Mouse (Mus musculus) heart, adult 18-20 months (tissue): ENCODE measurements at regions not wholly inside any gene's neighbourhood (a gene's known extent, or its start where the extent isn't known, plus 50 kb on each side); places are given as distances from the start of the nearest gene placed in this dataset.
A peak's percentile ranks its signal among the peaks of the same experiment; 100 is the strongest.

Source experiments
- DNase-seq, 2 experiments: peaks; one replicate each; pipeline ENCODE4 v3.0.0; 2021 to 2022; ENCODE audit warnings: mixed read lengths in 1 of 2

- no peak for DNase-seq
These were observed 1271.2 kb downstream of the Synb start for GRCm38 (mm10) chr14:68022925-68023324.

GRCm38 (mm10) chr14:68021240-68021639 lies 1272.9 kb downstream of the Synb start:
- no peak for DNase-seq

GRCm38 (mm10) chr14:68020769-68021168 lies 1273.3 kb downstream of the Synb start:
- no peak for DNase-seq

- DNase-seq = no peak
These were observed 1275.4 kb downstream of the Synb start for GRCm38 (mm10) chr14:68018686-68019085.

- no peak for DNase-seq
These were observed 1297.2 kb downstream of the Synb start for GRCm38 (mm10) chr14:67996790-67997417.

GRCm38 (mm10) chr14:67993611-67994051 lies 1300.5 kb downstream of the Synb start:
- no peak for DNase-seq

- DNase-seq = peak; percentile 17 to 81
These were observed 1301.0 kb downstream of the Synb start for GRCm38 (mm10) chr14:67993142-67993541.

- DNase-seq = no peak
These were observed 1302.0 kb downstream of the Synb start for GRCm38 (mm10) chr14:67992088-67992487.

- no peak for DNase-seq
These were observed 1303.8 kb downstream of the Synb start for GRCm38 (mm10) chr14:67990271-67990670.
